Mouse (Mus musculus) spleen, postnatal 4 days (tissue): Measurements from ENCODE around the gene Tead4.
A peak's percentile ranks its signal among the peaks of the same experiment; 100 is the strongest.
"Not testable (repeated sequence)": the region's sequence is repeated elsewhere in the genome, so short reads cannot be mapped to it uniquely, and the experiment has no call there.

Experiments used
- DNase-seq, 2 experiments: peaks; one replicate each; pipeline ENCODE4 v3.0.0; 2022; ENCODE audit warnings: low spot score in 2 of 2

Gene Tead4

DNA sequence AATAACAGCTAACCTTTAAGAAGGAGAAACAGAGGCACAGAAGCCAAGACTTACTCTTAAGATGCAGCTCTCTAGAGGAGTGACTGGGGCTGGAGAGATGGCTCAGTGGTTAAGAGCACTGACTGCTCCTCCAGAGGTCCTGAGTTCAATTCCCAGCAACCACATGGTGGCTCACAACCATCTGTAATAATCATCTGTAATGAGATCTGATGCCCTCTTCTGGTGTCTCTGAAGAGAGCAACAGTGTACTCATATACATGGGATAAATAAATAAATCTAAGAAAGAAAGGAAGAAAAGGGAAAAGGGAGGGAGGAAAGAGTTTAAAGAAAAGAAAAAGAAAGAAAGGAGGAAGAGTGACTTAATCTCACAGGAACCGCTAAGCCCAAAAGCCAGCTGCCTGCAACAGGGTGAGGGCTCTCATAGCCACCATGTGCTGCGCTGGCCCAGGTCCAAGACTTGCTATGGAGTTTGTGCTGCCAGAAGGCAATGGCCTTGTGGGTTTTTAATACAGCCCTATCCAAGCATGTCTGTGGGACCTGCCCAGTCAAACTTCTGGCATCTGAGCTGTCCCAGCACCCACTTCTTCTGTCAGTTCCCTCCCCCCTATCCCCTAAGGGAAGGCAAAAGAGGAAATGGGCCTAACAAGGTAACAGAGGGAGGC lies 63.4 kb downstream of the Tead4 start:
- no peak for DNase-seq

GRCm38 (mm10) chr6:128236581-128236980 lies 64.0 kb downstream of the Tead4 start:
- DNase-seq, result no peak

- no peak for DNase-seq
Observed at GRCm38 (mm10) chr6:128234206-128234605, 66.4 kb downstream of the Tead4 start.

DNA sequence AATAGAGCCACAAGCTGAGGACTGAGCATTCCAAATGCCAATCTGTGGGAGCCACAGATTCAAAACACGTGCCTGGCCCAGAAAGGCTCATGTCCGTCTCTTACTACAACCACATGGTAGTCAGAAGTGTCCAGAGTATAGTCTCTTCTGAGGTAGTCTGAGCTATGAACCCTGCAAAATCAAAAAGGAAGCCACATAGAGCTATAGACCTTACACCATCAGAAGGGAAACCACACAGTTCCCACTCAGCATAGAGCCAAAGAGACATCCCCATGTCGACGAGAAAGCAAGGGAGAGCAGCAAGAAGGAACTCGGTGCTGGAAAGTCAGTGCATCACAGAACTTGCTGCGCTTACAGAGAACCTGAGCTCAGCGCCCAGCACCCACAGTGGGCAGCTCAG lies 68.4 kb downstream of the Tead4 start:
- DNase-seq, result peak in 1 of 2 experiments; percentile 47

- no peak for DNase-seq
Observed at GRCm38 (mm10) chr6:128231741-128232140, 68.9 kb downstream of the Tead4 start.

DNA sequence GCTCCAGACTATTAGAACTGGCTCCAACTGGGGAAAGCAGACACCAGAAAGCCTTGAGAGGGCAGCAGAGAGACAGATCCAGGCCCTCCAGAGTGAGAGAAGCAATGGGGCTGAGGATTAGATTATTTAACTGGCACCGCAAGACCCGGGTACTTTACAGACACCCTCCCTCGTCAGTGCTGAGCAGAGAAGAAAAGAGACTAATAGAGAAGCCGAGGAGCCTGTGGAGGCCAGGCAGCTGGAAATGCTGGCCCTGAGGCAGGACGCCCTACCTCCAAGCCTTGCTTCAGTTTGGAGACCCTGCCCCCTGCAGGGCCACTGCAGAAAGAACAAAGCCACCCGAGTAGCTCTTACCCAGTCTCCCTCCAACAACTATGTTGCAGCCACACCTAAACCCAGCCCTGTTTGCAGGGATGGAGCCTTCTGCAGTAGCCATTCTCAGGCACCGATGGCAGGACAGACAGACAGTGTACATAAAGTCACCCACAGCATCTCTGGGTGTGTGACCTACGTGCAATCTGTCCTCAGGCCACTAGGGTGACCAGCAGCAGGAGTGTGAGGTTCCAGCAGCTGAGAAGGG lies 73.1 kb downstream of the Tead4 start:
- DNase-seq, result peak in 1 of 2 experiments; percentile 55

GRCm38 (mm10) chr6:128226941-128227340 lies 73.7 kb downstream of the Tead4 start:
- no peak for DNase-seq

DNA sequence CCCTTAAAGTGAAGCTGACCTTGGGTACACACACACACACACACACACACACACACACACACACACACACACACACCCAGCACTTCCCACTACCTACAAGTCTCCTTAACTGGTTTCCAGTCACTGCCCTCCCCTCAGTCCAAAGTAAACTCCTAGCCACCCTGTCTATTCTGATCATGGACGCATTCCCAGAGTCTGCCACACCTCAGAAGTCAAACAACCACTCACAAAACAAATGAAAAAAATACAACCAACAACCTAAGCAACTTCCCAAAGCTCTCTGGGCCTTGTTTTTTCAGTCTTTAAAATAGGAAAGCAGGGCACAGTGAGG lies 74.8 kb downstream of the Tead4 start:
- no peak for DNase-seq

DNA sequence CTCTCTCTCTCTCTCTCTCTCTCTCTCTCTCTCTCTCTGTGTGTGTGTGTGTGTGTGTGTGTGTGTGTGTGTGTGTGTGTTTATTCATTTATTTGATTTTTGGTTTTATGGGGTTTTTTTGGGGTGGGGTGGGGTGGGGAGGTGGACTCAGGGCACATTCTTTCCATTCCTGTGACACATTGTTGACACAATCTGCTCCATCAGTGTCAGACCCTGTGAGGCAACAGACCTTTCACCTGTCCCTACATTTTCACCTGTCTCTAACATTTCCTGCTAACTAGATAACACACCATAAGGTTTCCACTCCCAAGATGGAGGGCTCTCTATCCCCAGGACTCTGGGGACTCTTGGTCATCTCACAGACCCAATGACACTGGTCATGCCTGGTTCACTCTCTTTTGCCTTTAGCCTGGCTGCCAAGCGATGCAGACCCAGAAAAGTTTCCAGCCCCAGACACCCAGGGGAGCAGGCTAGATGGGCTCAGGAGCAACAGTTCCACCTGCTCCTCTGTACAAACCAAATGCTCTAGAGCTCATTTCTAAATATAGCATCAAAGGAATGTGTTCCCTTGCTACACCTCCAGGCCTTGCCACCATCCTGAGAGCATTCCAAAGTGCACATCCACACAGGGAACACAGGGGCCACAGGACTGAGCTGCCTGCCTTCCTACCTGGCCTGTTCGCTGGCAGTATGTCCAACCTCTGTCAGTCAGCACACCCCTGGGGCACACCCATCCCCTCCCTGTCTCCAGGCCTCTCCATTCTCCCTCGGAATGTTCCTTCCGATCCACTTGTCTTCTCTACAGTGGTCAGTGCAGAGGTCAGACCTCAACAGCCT lies 75.4 kb downstream of the Tead4 start:
- DNase-seq, result no peak

DNA sequence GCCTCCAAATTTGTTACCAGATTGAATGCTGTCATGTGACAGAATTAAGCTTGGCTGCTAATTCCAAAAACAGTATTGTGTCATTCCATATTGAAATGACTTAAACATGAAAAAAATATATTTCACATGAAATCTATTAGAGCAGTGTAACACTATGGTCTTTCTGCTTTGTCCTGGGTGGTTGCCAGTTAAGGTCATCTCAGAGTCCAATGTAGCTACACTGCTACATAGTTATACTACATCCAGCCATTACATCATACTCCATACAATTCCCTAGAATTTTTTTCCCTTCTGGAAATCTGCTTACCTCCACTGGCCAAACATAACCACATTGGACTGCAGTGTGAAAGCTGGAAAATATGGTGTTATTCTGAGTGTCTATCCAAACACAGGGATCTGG lies 77.5 kb downstream of the Tead4 start:
- DNase-seq, result no peak

DNA sequence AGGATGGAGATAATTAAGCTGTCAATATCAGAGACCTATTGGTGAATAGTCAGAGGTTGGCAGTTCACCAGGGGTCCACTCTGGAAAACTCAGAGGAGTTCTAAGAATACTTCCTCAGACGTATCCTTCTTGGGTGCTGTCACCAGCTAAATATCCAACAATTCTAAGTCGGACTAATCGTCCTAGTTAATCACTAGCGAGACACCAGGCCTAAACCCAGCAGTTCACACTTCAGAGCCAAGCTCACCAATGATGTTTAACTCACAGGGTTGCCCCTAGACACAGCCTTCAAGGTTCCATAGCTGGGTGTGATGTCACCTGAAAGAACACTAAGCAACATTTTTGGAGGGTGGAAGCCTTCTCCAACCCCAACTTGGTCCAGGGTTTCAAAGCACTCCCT lies 85.6 kb downstream of the Tead4 start:
- not testable (repeated sequence) for DNase-seq

- DNase-seq, result not testable (repeated sequence)
Observed at GRCm38 (mm10) chr6:128209199-128209598, 91.4 kb downstream of the Tead4 start.

DNA sequence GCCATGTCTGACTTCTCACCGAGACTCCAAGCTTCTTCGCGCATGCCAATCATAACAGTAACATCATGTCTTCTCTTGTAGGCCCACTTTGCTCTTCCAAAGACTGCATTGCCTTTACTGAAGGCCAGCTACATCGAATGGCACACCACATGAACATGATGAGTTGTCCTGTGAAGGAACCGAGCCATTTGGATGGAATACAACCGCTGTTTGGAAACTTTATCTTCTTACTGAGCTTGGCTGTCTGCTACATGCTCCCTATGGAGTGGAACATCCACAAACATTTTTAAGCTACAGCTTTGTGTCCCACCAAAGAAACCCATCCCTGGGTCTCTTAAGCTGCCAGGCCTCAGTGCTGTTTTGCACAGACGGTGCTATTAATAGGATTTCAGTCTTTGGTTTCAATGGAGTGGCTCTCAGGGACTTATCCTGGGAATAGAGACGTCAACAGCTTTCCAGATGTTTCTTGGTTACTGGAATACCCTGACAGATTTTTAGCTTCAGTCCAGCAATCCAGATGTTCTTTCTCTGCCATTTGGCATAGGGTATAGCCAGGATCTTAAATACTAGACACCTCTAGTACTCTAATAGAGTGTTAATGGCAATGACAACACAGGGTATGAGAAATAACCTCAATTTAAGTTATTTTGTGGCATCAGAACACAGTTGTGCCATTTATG lies 92.0 kb downstream of the Tead4 start:
- DNase-seq, result no peak

GRCm38 (mm10) chr6:128203557-128203956 lies 97.1 kb downstream of the Tead4 start:
- DNase-seq, result no peak

- peak; percentile 51 to 80 for DNase-seq
Observed at GRCm38 (mm10) chr6:128200847-128201640, 99.6 kb downstream of the Tead4 start.

DNA sequence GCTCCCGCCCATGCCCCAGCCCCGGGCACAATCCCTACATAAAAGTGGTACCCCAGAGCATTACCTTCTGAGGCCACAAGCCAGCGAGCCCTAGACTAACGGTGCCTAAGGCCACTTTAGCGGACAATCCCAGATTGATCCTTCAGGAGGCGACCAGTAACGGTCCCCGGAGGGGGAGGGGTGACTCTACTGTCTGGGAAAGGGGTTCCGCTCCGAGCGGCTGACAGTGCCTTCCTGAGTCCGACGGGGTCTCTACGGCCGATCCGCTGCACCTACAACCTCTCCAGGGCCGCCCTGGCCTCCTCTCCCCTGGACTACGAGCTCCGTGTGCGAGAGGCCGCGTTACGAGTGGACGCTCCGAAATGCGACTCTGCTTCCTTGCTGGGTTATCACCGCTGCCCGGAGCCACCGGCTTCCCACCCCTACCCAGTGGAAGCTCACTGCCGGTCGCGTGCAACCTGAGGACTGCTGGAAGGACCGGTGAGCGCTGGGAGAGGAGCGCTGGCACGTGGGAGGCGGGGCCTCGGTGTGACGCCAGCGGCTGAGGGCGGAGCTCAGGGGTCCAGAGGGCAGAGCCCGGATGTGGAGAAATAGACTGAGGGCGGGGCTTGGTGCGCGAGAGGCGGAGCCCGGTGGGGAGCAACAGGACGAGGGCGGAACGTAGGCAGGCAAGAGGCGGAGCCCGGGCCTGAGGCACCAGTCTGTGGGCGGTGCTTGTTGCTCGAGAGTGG lies 100.3 kb downstream of the Tead4 start:
- peak; percentile 94 to 95 for DNase-seq

- DNase-seq, result no peak
Observed at GRCm38 (mm10) chr6:128183521-128183920, 117.1 kb downstream of the Tead4 start.

DNA sequence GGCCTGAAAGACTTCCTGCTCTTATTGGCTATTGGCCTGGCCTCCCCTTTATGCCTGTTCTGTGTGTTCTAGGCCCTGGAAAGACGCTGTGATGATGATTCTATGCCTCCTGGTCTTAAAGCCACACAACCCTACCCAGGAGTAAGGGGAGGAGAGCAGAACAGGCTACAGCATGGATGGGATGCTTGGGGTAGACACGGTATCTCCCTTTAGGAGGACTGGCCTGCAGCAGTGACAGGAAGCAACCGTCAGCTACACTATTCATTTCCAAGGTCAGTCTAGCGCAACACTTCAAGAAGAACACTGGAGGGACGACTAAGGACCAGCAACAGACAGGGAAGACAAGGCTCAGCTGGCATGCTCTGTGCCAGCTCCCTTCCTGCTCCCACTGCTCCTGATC lies 119.4 kb downstream of the Tead4 start:
- DNase-seq, result no peak

GRCm38 (mm10) chr6:128179651-128180050 lies 121.0 kb downstream of the Tead4 start:
- no peak for DNase-seq

- no peak for DNase-seq
Observed at GRCm38 (mm10) chr6:128179247-128179646, 121.4 kb downstream of the Tead4 start.

DNA sequence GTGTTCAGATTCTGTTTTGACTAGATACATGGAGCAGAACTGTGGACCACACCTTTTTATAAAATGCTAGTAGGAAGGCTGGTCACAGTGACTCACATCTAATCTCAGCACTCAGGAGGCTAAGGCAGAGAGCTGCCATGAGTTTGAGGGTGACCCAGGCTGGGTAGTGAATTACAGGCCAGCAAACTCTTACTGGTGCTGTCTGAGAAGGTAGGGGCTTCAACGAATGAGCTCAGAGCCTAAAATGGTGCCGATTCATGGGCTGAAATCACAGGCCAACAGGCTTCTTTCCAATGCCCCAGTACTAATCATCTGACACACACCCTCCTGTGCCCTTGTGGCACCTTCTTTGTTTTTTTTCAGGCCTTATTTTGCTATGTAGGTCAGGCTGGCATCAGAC lies 121.9 kb downstream of the Tead4 start:
- no peak for DNase-seq
